Mouse (Mus musculus) gastrocnemius, adult 8-10 months (tissue): ENCODE data around the gene Nfkbie. TPM values are rescaled to one million over a fixed set of nuclear protein-coding genes. Genes with fewer than 3 reads are reported as not detected.

Source experiments
- DNase-seq, 2 experiments: peaks; one replicate each; pipeline ENCODE4 v3.0.0; 2022; ENCODE audit warnings: low spot score in 2 of 2
- total RNA-seq, 4 experiments: library from RNA; stranded (reverse); gene quantifications; 2 replicates each; pipeline ENCODE4 v1.2.4; 2022

Nfkbie gene
- total RNA-seq, 4 experiments from 2014 or later, result 0.27 to 0.56 (median 0.34) TPM

GRCm38 (mm10) chr17:45543115-45543514 is 12.4 kb upstream of the Nfkbie start:
- DNase-seq, result no peak

- DNase-seq, result no peak
These were observed 11.3 kb upstream of the Nfkbie start for GRCm38 (mm10) chr17:45544001-45544872.

GRCm38 (mm10) chr17:45544873-45545277 is 10.6 kb upstream of the Nfkbie start:
- no peak for DNase-seq

GRCm38 (mm10) chr17:45545278-45545961 is 10.1 kb upstream of the Nfkbie start:
- no peak for DNase-seq

- no peak for DNase-seq
These were observed 8.6 kb upstream of the Nfkbie start for GRCm38 (mm10) chr17:45546941-45547340.

GRCm38 (mm10) chr17:45547461-45548190 is 7.9 kb upstream of the Nfkbie start:
- DNase-seq, result no peak

- DNase-seq, result no peak
These were observed 6.7 kb upstream of the Nfkbie start for GRCm38 (mm10) chr17:45548541-45549512.

- no peak for DNase-seq
These were observed 5.8 kb upstream of the Nfkbie start, which contains the start of gene Tmem151b for GRCm38 (mm10) chr17:45549617-45550181. Gene Tmem151b, minus strand, starts transcription at chr17:45549677.

- DNase-seq, result no peak
These were observed 5.2 kb upstream of the Nfkbie start for GRCm38 (mm10) chr17:45550253-45550652.

GRCm38 (mm10) chr17:45551249-45551796 is 4.2 kb upstream of the Nfkbie start:
- DNase-seq, result no peak

GRCm38 (mm10) chr17:45551816-45552451 is 3.6 kb upstream of the Nfkbie start:
- DNase-seq, result peak; percentile 57 to 68

GRCm38 (mm10) chr17:45553065-45553464 is 2.4 kb upstream of the Nfkbie start:
- no peak for DNase-seq

- no peak for DNase-seq
These were observed 1.1 kb upstream of the Nfkbie start for GRCm38 (mm10) chr17:45554420-45554819.

GRCm38 (mm10) chr17:45556107-45556489 is 595 bp downstream of the Nfkbie start:
- DNase-seq, result no peak

GRCm38 (mm10) chr17:45556514-45557245 is 1.2 kb downstream of the Nfkbie start:
- no peak for DNase-seq

- no peak for DNase-seq
These were observed 1.8 kb downstream of the Nfkbie start for GRCm38 (mm10) chr17:45557246-45557824.

GRCm38 (mm10) chr17:45557998-45558862 is 2.7 kb downstream of the Nfkbie start:
- DNase-seq, result no peak
